Mouse (Mus musculus) embryonic stem cell, embryonic (primary cell): Measurements from ENCODE around the gene Slc7a1.

Source experiments
- CTCF ChIA-PET, 4 experiments: fragments of 300-600 bp in 2 of 4; fragments of 350-600 bp in 2 of 4; sonication (Branson Sonifier 250); formaldehyde crosslinking; loops; one replicate each; lab custom pipeline; 2022; ENCODE audit warnings: inconsistent platforms in 2 of 4; lab: Charles Lee
- POLR2A ChIA-PET, 4 experiments: fragments of 300-600 bp in 2 of 4; fragments of 350-600 bp in 2 of 4; sonication (Branson Sonifier 250); formaldehyde crosslinking; loops; one replicate each; lab custom pipeline; 2022; ENCODE audit warnings: antibody characterized with exemption in 4 of 4, inconsistent platforms in 1 of 4; lab: Charles Lee

The Slc7a1 gene

GRCm38 (mm10) chr5:148362296-148362695 lies 37.4 kb downstream of the Slc7a1 start:
- CTCF ChIA-PET = interaction anchor here (0.5 to 2.7 kb wide), 5 partner anchors 9 to 866 kb away, joined by 3 to 18 read pairs (median 3); no protein-coding TSS in a partner anchor

GRCm38 (mm10) chr5:148361759-148362010 lies 38.0 kb downstream of the Slc7a1 start:
- POLR2A ChIA-PET = interaction anchor here in 3 of 4 experiments (0.8 to 3.3 kb wide), 4 partner anchors 9 to 38 kb away, joined by 4 to 17 read pairs (median 8); partner anchors contain the start of gene Slc7a1 (in 1 of the 3)
- CTCF ChIA-PET = interaction anchor here in 3 of 4 experiments (0.6 to 2.7 kb wide), 3 partner anchors 10 to 29 kb away, joined by 3 to 18 read pairs (median 11); no protein-coding TSS in a partner anchor

More at GRCm38 (mm10) chr5:148362296-148362695, 37.4 kb downstream of the Slc7a1 start:
- POLR2A ChIA-PET = interaction anchor here (0.5 to 3.3 kb wide), 9 partner anchors 9 to 205 kb away, joined by 3 to 17 read pairs (median 4); partner anchors contain the start of gene Slc7a1 (in 1 of the 4)

- POLR2A ChIA-PET = interaction anchor here in 2 of 4 experiments (0.8 to 3.3 kb wide), 4 partner anchors 10 to 28 kb away, joined by 3 to 17 read pairs (median 8); no protein-coding TSS in a partner anchor
- CTCF ChIA-PET = interaction anchor here in 3 of 4 experiments (0.6 to 2.7 kb wide), 5 partner anchors 10 to 370 kb away, joined by 3 to 18 read pairs (median 3); no protein-coding TSS in a partner anchor
Measured at GRCm38 (mm10) chr5:148360922-148361758, 38.6 kb downstream of the Slc7a1 start.

GRCm38 (mm10) chr5:148359131-148359530 lies 40.6 kb downstream of the Slc7a1 start:
- POLR2A ChIA-PET = interaction anchor here in 2 of 4 experiments (0.7 to 1.4 kb wide), 13 partner anchors 9 to 596 kb away, joined by 3 to 8 read pairs (median 6); no protein-coding TSS in a partner anchor

GRCm38 (mm10) chr5:148357168-148357567 lies 42.5 kb downstream of the Slc7a1 start:
- POLR2A ChIA-PET = interaction anchor here in 1 of 4 experiments (0.9 to 1.4 kb wide), 3 partner anchors 10 to 32 kb away, joined by 3 to 4 read pairs (median 3); no protein-coding TSS in a partner anchor
- CTCF ChIA-PET = interaction anchor here in 1 of 4 experiments (0.9 kb wide), 1 partner anchor 24 kb away, joined by 3 read pairs; no protein-coding TSS in a partner anchor

More at GRCm38 (mm10) chr5:148359131-148359530, 40.6 kb downstream of the Slc7a1 start:
- CTCF ChIA-PET = interaction anchor here (0.6 to 1.4 kb wide), 7 partner anchors 10 to 27 kb away, joined by 3 to 7 read pairs (median 6); no protein-coding TSS in a partner anchor

GRCm38 (mm10) chr5:148355822-148356221 lies 43.9 kb downstream of the Slc7a1 start:
- ChIA-PET POLR2A (no interaction called here), CTCF (interaction anchor here in 1 of 4 experiments (1.3 kb wide), 1 partner anchor 16 kb away, joined by 4 read pairs; no protein-coding TSS in a partner anchor)

- POLR2A ChIA-PET = interaction anchor here in 1 of 4 experiments (0.8 kb wide), 1 partner anchor 16 kb away, joined by 3 read pairs; no protein-coding TSS in a partner anchor
- CTCF ChIA-PET = interaction anchor here in 1 of 4 experiments (1.3 kb wide), 1 partner anchor 18 kb away, joined by 4 read pairs; no protein-coding TSS in a partner anchor
Measured at GRCm38 (mm10) chr5:148354536-148354935, 45.2 kb downstream of the Slc7a1 start.

- ChIA-PET CTCF (interaction anchor here in 2 of 4 experiments (0.6 to 1.7 kb wide), 2 partner anchors 17 to 21 kb away, joined by 3 to 5 read pairs; no protein-coding TSS in a partner anchor), POLR2A (interaction anchor here in 2 of 4 experiments (1.2 kb wide), 3 partner anchors 11 to 18 kb away, joined by 3 to 4 read pairs (median 3); no protein-coding TSS in a partner anchor)
Measured at GRCm38 (mm10) chr5:148353429-148353828, 46.3 kb downstream of the Slc7a1 start.

- ChIA-PET CTCF (interaction anchor here in 3 of 4 experiments (0.7 to 1.7 kb wide), 4 partner anchors 10 to 31 kb away, joined by 3 to 5 read pairs (median 4); no protein-coding TSS in a partner anchor), POLR2A (interaction anchor here in 1 of 4 experiments (0.9 to 1.5 kb wide), 5 partner anchors 9 to 259 kb away, joined by 3 to 6 read pairs (median 4); no protein-coding TSS in a partner anchor)
Measured at GRCm38 (mm10) chr5:148349327-148350011, 50.2 kb downstream of the Slc7a1 start.

GRCm38 (mm10) chr5:148348153-148348552 lies 51.6 kb downstream of the Slc7a1 start:
- POLR2A ChIA-PET = interaction anchor here in 3 of 4 experiments (0.8 to 1.8 kb wide), 7 partner anchors 11 to 131 kb away, joined by 3 to 6 read pairs (median 4); no protein-coding TSS in a partner anchor
- CTCF ChIA-PET = interaction anchor here in 2 of 4 experiments (0.5 to 1.1 kb wide), 4 partner anchors 13 to 102 kb away, joined by 3 to 10 read pairs (median 4); no protein-coding TSS in a partner anchor

- ChIA-PET CTCF (interaction anchor here (0.6 to 1.9 kb wide), 15 partner anchors 14 to 562 kb away, joined by 3 to 16 read pairs (median 4); partner anchors contain the start of gene Slc7a1 (in 1 of the 4)), POLR2A (interaction anchor here in 2 of 4 experiments (0.8 to 1.5 kb wide), 6 partner anchors 13 to 855 kb away, joined by 3 to 8 read pairs (median 3); partner anchors contain the start of gene Slc7a1 (in 1 of the 2))
Measured at GRCm38 (mm10) chr5:148346543-148346942, 53.2 kb downstream of the Slc7a1 start.

GRCm38 (mm10) chr5:148344374-148344773 lies 55.3 kb downstream of the Slc7a1 start:
- POLR2A ChIA-PET = no interaction called here
- CTCF ChIA-PET = interaction anchor here in 1 of 4 experiments (1.9 kb wide), 1 partner anchor 12 kb away, joined by 7 read pairs; no protein-coding TSS in a partner anchor

GRCm38 (mm10) chr5:148342061-148342741 lies 57.5 kb downstream of the Slc7a1 start:
- ChIA-PET CTCF (interaction anchor here (0.6 to 1.8 kb wide), 11 partner anchors 9 to 759 kb away, joined by 3 to 13 read pairs (median 4); no protein-coding TSS in a partner anchor), POLR2A (interaction anchor here in 3 of 4 experiments (0.6 to 2.5 kb wide), 10 partner anchors 9 to 1086 kb away, joined by 3 to 8 read pairs (median 4); no protein-coding TSS in a partner anchor)

- POLR2A ChIA-PET = interaction anchor here in 1 of 4 experiments (0.6 kb wide), 1 partner anchor 20 kb away, joined by 3 read pairs; no protein-coding TSS in a partner anchor
- CTCF ChIA-PET = interaction anchor here in 1 of 4 experiments (0.5 kb wide), 1 partner anchor 79 kb away, joined by 4 read pairs; no protein-coding TSS in a partner anchor
Measured at GRCm38 (mm10) chr5:148339126-148339525, 60.6 kb downstream of the Slc7a1 start.

- POLR2A ChIA-PET = interaction anchor here (0.5 to 2.1 kb wide), 30 partner anchors 8 to 1222 kb away, joined by 3 to 8 read pairs (median 3); partner anchors contain the start of gene Slc7a1 (in 2 of the 4)
- CTCF ChIA-PET = interaction anchor here (0.5 to 2.5 kb wide), 93 partner anchors 8 to 1642 kb away, joined by 3 to 37 read pairs (median 4); partner anchors contain the start of genes Slc7a1 (in 2 of the 4) and Ubl3 (in 1 of the 4)
Measured at GRCm38 (mm10) chr5:148332622-148332974, 67.1 kb downstream of the Slc7a1 start.
